Mouse (Mus musculus) fat pad, adult 2 months (tissue): ENCODE data around the gene Gm4491.
"Not testable (repeated sequence)": the region's sequence is repeated elsewhere in the genome, so short reads cannot be mapped to it uniquely, and the experiment has no call there.

Source experiments
- DNase-seq: peaks from one replicate; pipeline ENCODE4 v3.0.0-alpha.2; 2011; ENCODE audit warnings: low read depth, low spot score; ENCODE audit errors: extremely low read depth

Gene Gm4491

DNA sequence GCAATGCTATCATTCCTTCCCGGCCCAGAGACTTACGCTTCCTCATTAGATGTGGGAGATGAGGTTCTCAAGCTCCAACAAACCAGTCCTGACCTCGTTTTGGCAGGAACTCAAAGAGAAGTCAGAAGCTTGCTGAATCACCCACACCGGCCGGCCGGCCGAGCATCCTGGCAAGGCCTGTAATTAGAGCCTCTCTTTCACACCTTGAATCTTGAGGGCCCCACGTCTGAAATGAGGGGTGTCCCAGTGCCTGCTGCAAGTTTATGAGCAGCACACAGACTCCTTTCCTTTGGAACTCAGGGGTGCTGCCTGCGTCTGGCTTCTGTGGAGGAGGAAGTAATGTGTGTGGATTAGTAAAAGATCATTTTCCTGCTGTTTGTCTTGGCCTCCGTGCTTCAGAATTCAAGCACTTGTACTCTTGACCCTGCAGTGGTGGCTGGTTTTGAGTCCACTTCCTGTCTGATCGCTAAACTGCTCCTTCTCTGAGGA is 31.5 kb downstream of the Gm4491 start:
- no peak for DNase-seq

DNA sequence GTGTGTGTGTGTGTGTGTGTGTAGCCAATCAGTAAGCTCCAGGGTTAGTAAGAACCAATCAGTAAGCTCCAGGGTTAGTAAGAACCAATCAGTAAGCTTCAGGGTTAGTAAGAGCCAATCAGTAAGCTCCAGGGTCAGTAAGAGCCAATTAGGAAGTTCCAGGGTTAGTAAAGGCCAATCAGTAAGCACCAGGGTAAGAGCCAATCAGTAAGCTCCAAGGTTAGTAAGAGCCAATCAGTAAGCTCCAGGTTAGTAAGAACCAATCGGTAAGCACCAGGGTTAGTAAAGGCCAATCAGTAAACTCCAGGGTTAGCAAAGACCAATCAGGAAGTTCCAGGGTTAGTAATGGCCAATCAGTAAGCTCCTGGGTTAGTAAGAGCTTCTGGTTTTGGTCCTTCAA is 32.8 kb downstream of the Gm4491 start:
- DNase-seq = no peak

DNA sequence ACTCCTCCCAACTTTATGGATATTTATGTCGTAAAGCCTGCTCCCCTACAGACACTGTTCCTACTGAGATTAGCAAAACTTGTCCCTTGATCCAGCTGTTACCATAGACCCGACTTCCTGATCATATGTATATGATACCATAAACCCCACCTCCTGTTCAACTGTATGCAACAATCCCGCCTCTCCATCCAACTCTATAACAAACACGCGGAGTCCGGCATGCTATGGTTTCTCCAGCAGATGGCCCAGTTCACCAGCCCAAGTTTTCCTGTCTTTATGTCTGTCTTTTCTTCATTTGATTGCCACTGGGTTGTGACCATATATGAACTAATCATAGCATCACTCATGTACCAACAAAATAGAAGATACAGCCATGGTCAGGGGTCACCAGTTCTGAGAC is 40.1 kb downstream of the Gm4491 start:
- no peak for DNase-seq

- DNase-seq = not testable (repeated sequence)
Measured at GRCm38 (mm10) chr14:57069906-57070305, 45.8 kb downstream of the Gm4491 start.

DNA sequence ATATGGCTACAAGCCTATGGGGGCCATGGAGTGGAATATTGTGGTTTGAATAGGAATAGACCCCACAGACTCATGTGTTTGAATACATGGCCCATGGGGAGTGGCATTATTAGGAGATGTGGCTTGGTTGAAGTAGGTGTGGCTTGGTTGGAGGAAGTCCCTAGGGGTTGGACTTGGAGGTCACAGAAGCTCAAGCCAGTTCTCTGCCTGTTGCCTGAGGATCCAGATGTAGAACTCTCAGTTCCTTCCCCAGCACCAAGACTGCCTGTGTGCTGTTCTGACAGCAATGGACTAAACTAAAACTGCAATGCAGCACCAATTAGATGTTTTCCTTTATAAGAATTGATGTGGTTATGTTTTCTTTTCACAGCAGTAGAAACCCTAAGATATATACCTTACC is 49.6 kb downstream of the Gm4491 start:
- no peak for DNase-seq
